Mouse (Mus musculus) kidney, adult 18-20 months (tissue): Measurements from ENCODE around the gene Psmc6.

Source experiments
- DNase-seq: peaks from one replicate; pipeline ENCODE4 v3.0.0; 2021

Gene Psmc6

GRCm38 (mm10) chr14:45329589-45330181, at the start of gene Psmc6:
Gene Psmc6, plus strand, starts transcription at chr14:45329788.
- DNase-seq = peak; percentile 93

- DNase-seq = no peak
These were observed 47.5 kb upstream of the Psmc6 start for GRCm38 (mm10) chr14:45282066-45282465.

GRCm38 (mm10) chr14:45291608-45292007, 38.0 kb upstream of the Psmc6 start:
- DNase-seq = no peak

DNA sequence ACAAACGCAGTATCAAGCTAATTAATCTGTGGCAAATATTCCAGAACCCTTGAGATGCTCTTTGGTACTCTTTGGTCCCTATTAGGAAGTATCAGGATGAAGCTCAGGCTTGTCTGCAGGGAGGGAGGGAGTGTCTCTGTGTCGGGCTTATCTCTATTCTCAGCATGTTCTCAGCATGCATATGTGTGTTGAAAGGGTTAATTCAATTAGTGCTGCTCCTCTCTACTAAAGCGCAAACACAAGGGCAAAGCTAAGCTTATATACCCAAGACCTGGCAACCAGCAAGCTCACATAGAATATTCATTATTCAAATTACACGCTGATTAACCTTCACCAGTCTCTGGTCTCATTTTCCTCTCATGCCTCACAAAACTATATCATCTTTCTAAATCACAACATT, 25.6 kb upstream of the Psmc6 start:
- DNase-seq = no peak

GRCm38 (mm10) chr14:45304389-45304788, 25.2 kb upstream of the Psmc6 start:
- DNase-seq = no peak

- no peak for DNase-seq
These were observed 23.7 kb upstream of the Psmc6 start for GRCm38 (mm10) chr14:45305852-45306251.

- no peak for DNase-seq
These were observed 21.8 kb upstream of the Psmc6 start for GRCm38 (mm10) chr14:45307630-45308328.

DNA sequence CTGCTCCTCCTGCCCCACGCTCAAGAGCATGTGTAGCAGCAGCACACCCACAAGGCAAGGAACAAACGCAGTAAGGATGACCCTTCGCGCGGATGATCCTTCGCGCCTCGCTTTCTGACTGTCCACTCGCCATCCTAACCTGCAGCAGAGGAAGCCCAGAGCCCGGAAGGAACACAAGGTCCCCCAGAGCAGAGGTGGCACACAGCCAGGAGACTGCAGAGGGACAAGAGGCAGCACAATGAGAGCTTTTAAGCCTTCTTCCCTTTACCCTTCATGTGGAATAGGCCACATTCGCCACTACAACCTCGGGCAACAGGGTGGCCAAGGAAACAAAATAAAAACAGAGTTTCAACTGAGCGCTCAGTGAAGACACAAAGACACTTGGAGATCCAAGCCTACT, 19.9 kb upstream of the Psmc6 start:
- DNase-seq = no peak

GRCm38 (mm10) chr14:45310101-45310500, 19.5 kb upstream of the Psmc6 start:
- no peak for DNase-seq

- DNase-seq = no peak
These were observed 12.7 kb upstream of the Psmc6 start for GRCm38 (mm10) chr14:45316927-45317326.

DNA sequence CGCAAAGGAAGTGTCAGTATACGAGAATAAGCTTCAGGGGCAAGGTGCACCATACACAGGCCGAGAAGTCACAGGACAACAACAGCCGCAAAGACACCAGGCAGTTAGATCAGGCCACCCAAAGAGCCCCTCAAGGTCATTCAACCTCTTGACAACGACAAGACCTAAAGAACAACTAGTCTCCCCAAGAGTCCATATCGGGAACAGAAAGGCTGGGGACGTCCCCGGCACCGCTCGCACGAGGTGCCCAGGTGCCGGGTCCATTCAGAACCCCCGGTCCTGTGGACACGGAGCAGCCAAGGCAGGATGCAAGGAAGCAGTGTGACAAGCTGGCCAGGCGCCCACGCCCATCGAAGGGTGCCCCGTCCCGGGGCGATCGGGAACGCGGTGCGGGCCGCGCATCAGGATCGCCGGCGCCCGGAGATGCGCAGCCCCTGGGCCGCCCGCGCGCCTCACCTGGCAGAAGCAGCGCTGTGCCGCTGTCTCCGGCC, 11.6 kb upstream of the Psmc6 start:
- DNase-seq = no peak

- DNase-seq = peak; percentile 91
These were observed 11.0 kb upstream of the Psmc6 start, which contains the start of gene Ero1l for GRCm38 (mm10) chr14:45318426-45319236. Gene Ero1l, minus strand, starts transcription at chr14:45318771.

GRCm38 (mm10) chr14:45319237-45319610, 10.4 kb upstream of the Psmc6 start:
- no peak for DNase-seq

DNA sequence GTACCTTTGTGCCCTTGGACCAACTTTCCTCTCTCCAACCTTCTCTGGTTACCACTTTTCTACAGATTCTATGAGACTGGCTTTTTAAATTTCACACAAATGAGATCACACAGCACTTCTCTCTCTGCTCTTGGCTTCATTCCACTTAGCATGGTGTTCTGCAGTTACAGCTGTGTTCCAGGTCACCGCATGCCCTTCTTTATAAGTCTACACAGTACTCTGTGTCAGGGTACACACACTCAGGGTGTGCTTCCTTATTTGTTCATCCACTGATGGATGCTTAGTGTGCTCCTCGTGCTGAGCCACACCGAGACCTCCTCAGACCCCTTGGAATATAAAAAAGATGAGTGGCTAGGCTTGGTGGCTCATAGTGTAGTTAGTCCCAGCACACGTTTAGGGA, 9.5 kb upstream of the Psmc6 start:
- DNase-seq = no peak

GRCm38 (mm10) chr14:45321067-45321466, 8.5 kb upstream of the Psmc6 start:
- DNase-seq = no peak

DNA sequence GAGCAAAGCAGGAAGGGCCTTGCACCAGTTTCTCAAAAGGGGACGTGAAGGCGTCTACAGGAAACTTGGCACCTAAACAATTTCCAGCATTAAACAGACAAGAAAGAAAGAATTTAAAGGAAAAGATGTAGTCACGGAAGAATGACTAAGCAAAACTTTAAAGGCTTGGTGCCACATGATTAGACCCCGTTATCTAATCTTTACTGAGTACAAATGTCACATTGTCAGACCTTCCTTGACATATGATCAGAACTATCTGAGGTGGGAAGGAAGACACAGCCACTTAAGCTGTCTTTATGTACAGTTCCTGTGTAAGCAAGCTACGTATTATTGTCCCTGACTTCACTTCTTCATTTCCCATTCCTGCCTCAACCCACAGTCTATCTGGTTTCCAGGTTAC, 8.0 kb upstream of the Psmc6 start:
- no peak for DNase-seq

- DNase-seq = no peak
These were observed 7.1 kb upstream of the Psmc6 start for GRCm38 (mm10) chr14:45322450-45322849.

GRCm38 (mm10) chr14:45323320-45323719, 6.3 kb upstream of the Psmc6 start:
- DNase-seq = no peak

DNA sequence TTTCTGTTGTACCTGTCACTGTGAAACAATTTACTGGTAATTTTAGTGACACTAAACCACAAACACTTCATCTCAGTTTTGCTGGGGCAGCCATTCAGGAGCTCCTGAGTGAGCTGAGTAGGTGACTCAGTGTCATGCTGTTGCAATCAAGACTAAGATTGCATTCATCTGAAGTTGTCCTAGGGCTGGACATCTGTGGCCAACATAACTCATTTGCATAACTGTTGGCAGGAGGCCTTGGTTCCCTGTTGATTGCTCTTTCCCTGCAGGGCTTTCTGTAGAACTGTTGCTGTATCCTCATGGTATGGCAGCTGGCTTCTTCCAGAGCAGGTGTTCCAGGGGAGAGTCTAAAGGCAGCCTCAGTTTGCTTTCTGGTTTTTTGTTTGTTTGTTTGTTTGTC, 4.1 kb upstream of the Psmc6 start:
- DNase-seq = no peak

DNA sequence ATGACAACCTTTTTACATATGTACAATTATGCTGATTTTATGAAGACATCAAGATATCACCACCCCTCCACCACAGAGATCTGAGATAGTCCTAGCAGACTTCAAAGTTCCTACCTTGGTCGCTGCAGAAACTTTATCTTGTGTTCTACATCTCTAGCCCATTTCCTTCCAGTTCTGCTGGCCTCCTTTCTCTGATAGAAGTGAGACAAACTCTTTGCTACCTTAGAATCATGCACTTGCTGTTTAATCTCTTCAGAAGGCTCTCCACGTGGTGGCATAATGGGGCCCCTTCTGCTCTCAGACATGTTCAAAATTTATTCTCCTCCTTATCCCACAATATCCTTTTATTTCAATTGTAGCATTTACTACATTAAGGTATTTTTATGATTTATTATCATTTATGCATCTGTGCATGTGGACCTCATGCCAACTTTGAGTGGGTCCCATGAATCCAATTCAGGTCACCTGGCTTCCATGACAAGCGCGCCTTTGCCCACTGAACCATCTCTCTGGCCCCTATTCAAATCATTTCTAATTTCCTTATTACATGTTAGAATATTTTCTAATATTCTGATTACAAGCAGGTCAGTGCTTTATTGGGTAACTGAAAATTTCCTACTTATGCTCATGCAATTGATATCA, 1.4 kb upstream of the Psmc6 start:
- no peak for DNase-seq

GRCm38 (mm10) chr14:45329018-45329588, 485 bp upstream of the Psmc6 start:
- no peak for DNase-seq

DNA sequence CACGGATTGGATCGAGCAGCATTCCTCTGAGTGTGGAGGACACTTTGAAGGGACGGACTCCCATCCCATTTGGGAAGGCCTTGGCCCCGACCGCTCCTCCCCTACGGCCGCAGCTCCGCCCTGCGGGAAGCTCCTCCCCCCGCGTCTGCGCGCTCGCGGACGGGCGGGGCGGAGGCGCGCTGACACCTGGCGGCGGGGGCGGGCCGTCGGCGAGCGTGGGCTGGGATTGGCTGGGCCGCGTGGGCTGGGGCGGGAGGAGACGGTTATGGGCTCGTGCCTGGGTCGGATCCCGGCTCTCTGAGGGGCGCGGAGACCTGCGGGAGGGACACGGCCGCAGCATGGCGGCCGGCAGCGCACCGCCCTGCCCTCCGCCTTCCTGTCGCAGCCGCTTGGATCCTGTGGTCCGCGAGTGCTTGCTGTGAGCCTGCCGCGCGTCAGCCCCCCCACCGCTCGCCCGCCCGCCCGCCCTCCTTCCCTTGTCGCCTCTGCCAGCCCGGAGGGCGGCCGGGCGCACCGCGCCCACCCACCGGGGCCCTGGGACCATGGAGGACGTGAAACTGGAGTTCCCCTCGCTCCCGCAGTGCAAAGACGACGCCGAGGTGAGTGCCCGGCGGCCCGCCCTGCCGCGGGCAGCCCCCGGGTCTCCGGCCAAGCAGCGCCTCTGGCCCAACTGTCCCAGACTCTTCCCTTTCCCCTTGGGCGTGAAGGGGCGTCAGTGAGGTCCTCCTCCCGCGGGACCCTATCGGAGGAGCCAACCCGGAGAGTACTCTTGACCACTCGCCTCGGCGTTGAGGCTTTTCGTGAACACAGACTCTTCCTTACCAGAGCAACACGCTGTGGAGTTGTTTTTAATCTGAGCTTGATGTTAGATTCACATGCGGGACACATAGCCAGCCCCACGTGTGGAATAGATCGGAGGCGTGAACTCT, 21.6 kb downstream of the Psmc6 start, which contains the start of gene Styx:
TSS of gene Styx (plus strand) at position 163 of the 929 bp plus-strand sequence.
- DNase-seq = peak; percentile 96
